Mouse (Mus musculus): ENCODE results near the gene Galnt17. TPM values are rescaled to one million over a fixed set of nuclear protein-coding genes. Genes with fewer than 3 reads are reported as not detected.

Gene Galnt17
- polyA plus RNA-seq, 1 experiment from 2014 or later: 0.29 TPM

GRCm38 (mm10) chr5:131250701-131251636, 57.3 kb downstream of the Galnt17 start:
- no peak overlapping the region for H3K9ac ChIP-seq (ENCODE audit: low read depth, low read length)
- no peaks in the 10 kb centered on the region for H3K27me3 ChIP-seq (replicated peaks; ENCODE audit: control insufficient read depth, insufficient read depth, low read length)
- no peaks in the 10 kb centered on the region for H3K4me1 ChIP-seq (replicated peaks; ENCODE audit: control insufficient read depth, insufficient read depth, low read length)
- no peak for ATAC-seq
- H3K4me3 ChIP-seq (ENCODE audit: low read depth, low read length): no peak overlapping the region
- no peaks in the 10 kb centered on the region for H3K36me3 ChIP-seq (ENCODE audit: control insufficient read depth, insufficient read depth)
- H3K4me2 ChIP-seq (replicated peaks; ENCODE audit: low read depth): no peak overlapping the region
- no peaks in the 10 kb centered on the region for H3K9me3 ChIP-seq (ENCODE audit: control insufficient read depth)
- WGBS: 65% methylated on average over 8 of the region's 8 CpGs
- no peak overlapping the region for H3K27ac ChIP-seq (ENCODE audit: low read depth, low read length)
- no peak for TF ChIP-seq CTCF (IDR thresholded peaks at IDR 0.05; ENCODE audit: low read depth)

- Histone ChIP-seq H3K27me3 (replicated peaks; ENCODE audit: control insufficient read depth, insufficient read depth, low read length) (no peaks in the 10 kb centered on the region), H3K4me3 (ENCODE audit: low read depth, low read length) (no peak overlapping the region), H3K9ac (ENCODE audit: low read depth, low read length) (no peak overlapping the region), H3K36me3 (ENCODE audit: control insufficient read depth, insufficient read depth) (no peaks in the 10 kb centered on the region), H3K27ac (ENCODE audit: low read depth, low read length) (no peak overlapping the region), H3K4me1 (replicated peaks; ENCODE audit: control insufficient read depth, insufficient read depth, low read length) (no peaks in the 10 kb centered on the region), H3K4me2 (replicated peaks; ENCODE audit: low read depth) (no peak overlapping the region), H3K9me3 (ENCODE audit: control insufficient read depth) (no peaks in the 10 kb centered on the region)
- ATAC-seq: no peak
- WGBS: 79% methylated on average over 3 of the region's 3 CpGs
- no peak for TF ChIP-seq CTCF (IDR thresholded peaks at IDR 0.05; ENCODE audit: low read depth)
Observed at GRCm38 (mm10) chr5:131248416-131248815, 59.9 kb downstream of the Galnt17 start.

GRCm38 (mm10) chr5:131246591-131246990, 61.7 kb downstream of the Galnt17 start:
- Histone ChIP-seq H3K27me3 (replicated peaks; ENCODE audit: control insufficient read depth, insufficient read depth, low read length) (no peaks in the 10 kb centered on the region), H3K4me3 (ENCODE audit: low read depth, low read length) (no peak overlapping the region), H3K4me1 (replicated peaks; ENCODE audit: control insufficient read depth, insufficient read depth, low read length) (no peaks in the 10 kb centered on the region), H3K9me3 (ENCODE audit: control insufficient read depth) (no peaks in the 10 kb centered on the region), H3K27ac (ENCODE audit: low read depth, low read length) (no peak overlapping the region), H3K4me2 (replicated peaks; ENCODE audit: low read depth) (no peak overlapping the region), H3K36me3 (ENCODE audit: control insufficient read depth, insufficient read depth) (no peaks in the 10 kb centered on the region), H3K9ac (ENCODE audit: low read depth, low read length) (no peak overlapping the region)
- no peak for ATAC-seq
- 97% methylated on average over 6 of the region's 6 CpGs for WGBS
- no peak for TF ChIP-seq CTCF (IDR thresholded peaks at IDR 0.05; ENCODE audit: low read depth)

- H3K4me1 ChIP-seq (replicated peaks; ENCODE audit: control insufficient read depth, insufficient read depth, low read length): no peaks in the 10 kb centered on the region
- no peak for TF ChIP-seq CTCF (IDR thresholded peaks at IDR 0.05; ENCODE audit: low read depth)
- H3K9ac ChIP-seq (ENCODE audit: low read depth, low read length): no peak overlapping the region
- WGBS: 53% methylated on average over 4 of the region's 4 CpGs
- no peaks in the 10 kb centered on the region for H3K27me3 ChIP-seq (replicated peaks; ENCODE audit: control insufficient read depth, insufficient read depth, low read length)
- H3K36me3 ChIP-seq (ENCODE audit: control insufficient read depth, insufficient read depth): no peaks in the 10 kb centered on the region
- no peak overlapping the region for H3K4me3 ChIP-seq (ENCODE audit: low read depth, low read length)
- no peaks in the 10 kb centered on the region for H3K9me3 ChIP-seq (ENCODE audit: control insufficient read depth)
- H3K27ac ChIP-seq (ENCODE audit: low read depth, low read length): no peak overlapping the region
- no peak overlapping the region for H3K4me2 ChIP-seq (replicated peaks; ENCODE audit: low read depth)
- no peak for ATAC-seq
Observed at GRCm38 (mm10) chr5:131241689-131242088, 66.6 kb downstream of the Galnt17 start.

- Histone ChIP-seq H3K27ac (ENCODE audit: low read depth, low read length) (no peak overlapping the region), H3K9ac (ENCODE audit: low read depth, low read length) (no peak overlapping the region), H3K4me2 (replicated peaks; ENCODE audit: low read depth) (no peak overlapping the region), H3K4me1 (replicated peaks; ENCODE audit: control insufficient read depth, insufficient read depth, low read length) (no peaks in the 10 kb centered on the region), H3K9me3 (ENCODE audit: control insufficient read depth) (no peaks in the 10 kb centered on the region), H3K27me3 (replicated peaks; ENCODE audit: control insufficient read depth, insufficient read depth, low read length) (no peaks in the 10 kb centered on the region), H3K36me3 (ENCODE audit: control insufficient read depth, insufficient read depth) (no peaks in the 10 kb centered on the region), H3K4me3 (ENCODE audit: low read depth, low read length) (no peak overlapping the region)
- WGBS: 88% methylated on average over 3 of the region's 3 CpGs
- no peak for ATAC-seq
- TF ChIP-seq CTCF (IDR thresholded peaks at IDR 0.05; ENCODE audit: low read depth): 0 out of 2 replicates have a peak, but pooled peaks have one; percentile 3
Observed at GRCm38 (mm10) chr5:131239813-131240212, 68.5 kb downstream of the Galnt17 start.

- 87% methylated on average over 8 of the region's 8 CpGs for WGBS
- H3K4me3 ChIP-seq (ENCODE audit: low read depth, low read length): no peak overlapping the region
- no peaks in the 10 kb centered on the region for H3K9me3 ChIP-seq (ENCODE audit: control insufficient read depth)
- no peaks in the 10 kb centered on the region for H3K36me3 ChIP-seq (ENCODE audit: control insufficient read depth, insufficient read depth)
- H3K9ac ChIP-seq (ENCODE audit: low read depth, low read length): no peak overlapping the region
- H3K27me3 ChIP-seq (replicated peaks; ENCODE audit: control insufficient read depth, insufficient read depth, low read length): no peaks in the 10 kb centered on the region
- no peaks in the 10 kb centered on the region for H3K4me1 ChIP-seq (replicated peaks; ENCODE audit: control insufficient read depth, insufficient read depth, low read length)
- H3K4me2 ChIP-seq (replicated peaks; ENCODE audit: low read depth): no peak overlapping the region
- no peak for ATAC-seq
- no peak overlapping the region for H3K27ac ChIP-seq (ENCODE audit: low read depth, low read length)
- TF ChIP-seq CTCF (IDR thresholded peaks at IDR 0.05; ENCODE audit: low read depth): no peak
Observed at GRCm38 (mm10) chr5:131236906-131237305, 71.4 kb downstream of the Galnt17 start.

Measured in intestine, postnatal 0 days (tissue).